Mouse (Mus musculus): ENCODE results near the gene Dync1li2.
A peak's percentile ranks its signal among the peaks of the same experiment; 100 is the strongest.

Gene Dync1li2

DNA sequence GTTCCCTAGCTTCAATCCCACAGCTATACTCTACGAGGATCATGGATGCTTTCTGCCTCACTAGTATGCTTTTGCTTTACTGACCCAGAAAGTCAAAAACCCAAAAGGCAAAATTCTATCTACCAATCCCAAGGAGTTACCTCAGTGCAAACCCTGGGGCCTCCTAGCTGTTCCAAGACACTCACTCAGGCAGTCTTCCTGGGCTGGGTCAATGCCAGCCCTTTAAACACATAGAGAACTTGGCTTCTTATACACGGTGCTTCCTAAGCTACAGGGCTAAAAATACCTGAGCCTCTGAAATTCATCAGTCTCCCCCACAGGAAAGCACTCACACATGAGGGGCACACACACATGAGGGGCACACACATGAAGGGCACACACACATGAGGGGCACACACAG, 59.6 kb downstream of the Dync1li2 start:
- DNase-seq (ENCODE audit: low spot score in 2 of 2), result no peak

GRCm38 (mm10) chr8:104380961-104381411, 61.9 kb downstream of the Dync1li2 start:
- no peak for DNase-seq (ENCODE audit: low spot score in 2 of 2)

DNA sequence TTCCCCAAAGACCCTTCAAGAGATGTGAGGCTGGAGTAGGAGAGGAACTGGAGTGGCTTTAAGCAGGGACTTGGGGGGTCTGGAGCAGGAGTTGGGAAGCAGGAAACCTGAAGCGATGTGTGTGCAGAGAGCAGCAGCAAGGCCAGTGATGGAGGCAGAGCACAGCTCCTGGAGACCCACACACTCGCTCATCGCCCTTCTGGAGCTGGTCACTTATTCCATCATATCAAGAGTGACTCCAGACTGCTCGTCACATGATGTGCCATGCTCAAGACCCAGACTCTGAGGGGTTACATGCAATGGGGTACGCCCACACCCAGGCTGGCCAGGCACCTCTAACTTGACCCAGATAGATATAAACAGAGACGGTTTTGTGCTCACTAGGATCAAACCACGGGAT, 62.6 kb downstream of the Dync1li2 start:
- DNase-seq (ENCODE audit: low spot score in 2 of 2), result no peak

DNA sequence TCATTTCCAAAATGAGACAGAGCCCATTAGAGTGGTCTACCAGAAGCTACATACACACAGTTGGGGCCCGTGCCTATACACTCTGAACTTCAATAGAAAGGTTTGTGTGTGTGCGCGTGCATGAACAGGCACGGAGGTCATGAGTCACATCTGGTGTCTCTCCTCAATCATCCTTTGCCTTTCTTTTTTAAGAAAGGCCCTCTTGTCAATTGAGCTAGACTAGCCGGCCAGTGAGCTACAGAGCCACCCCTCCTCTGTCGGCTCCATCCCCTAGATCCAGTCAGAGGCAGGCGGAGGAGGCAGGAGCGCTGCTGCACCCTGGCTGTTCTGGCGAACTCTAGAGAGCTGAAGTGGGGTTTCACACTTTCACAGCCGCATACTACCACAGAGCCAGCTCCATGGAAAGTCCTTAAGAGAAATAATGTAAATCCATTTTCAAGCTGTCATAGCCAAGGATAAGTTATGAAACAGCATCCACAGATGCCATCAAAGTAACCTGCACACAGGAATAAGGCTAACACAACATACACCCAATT, 63.5 kb downstream of the Dync1li2 start:
- no peak for DNase-seq (ENCODE audit: low spot score in 2 of 2)

DNA sequence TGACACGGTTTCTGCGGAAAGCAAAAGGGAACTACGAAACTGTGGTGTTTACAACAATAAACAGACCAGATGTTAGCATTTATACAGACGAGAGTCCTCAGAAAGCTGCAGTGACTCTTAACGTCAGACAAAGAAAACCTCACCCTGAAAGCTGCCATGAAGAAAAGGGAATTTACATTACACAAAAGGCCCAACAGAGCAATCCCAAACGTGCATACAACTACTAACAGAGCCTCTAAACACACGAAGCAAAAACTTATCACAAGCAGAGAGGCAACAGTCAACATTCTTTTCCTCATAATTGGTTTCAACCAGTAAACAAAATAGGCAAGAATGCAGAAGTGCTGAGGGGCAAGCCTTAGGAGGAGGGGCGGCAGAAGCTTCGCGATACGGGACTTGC, 66.2 kb downstream of the Dync1li2 start:
- no peak for DNase-seq (ENCODE audit: low spot score in 2 of 2)

DNA sequence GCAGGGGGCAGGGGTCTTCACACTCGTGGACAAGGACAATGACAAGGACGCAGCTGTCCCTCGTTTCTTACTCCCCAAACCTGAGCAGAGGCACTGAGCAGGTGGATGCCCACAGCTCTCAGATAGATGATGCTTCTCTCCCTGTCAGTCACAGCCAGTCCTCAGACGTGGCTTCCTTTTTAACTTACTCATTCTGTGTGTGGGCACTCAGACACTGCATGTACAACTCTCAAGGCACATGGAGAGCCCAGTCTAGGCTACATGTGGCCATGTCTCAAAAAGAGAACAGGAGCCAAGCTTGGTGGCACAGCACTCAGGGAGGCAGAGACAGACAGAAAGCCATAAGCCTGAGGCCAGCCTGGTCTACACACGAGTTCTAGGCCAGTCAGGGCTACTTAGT, 66.9 kb downstream of the Dync1li2 start:
- no peak for DNase-seq (ENCODE audit: low spot score in 2 of 2)

GRCm38 (mm10) chr8:104374864-104375846, 67.7 kb downstream of the Dync1li2 start:
- DNase-seq (ENCODE audit: low spot score in 2 of 2), result no peak

GRCm38 (mm10) chr8:104374269-104374668, 68.6 kb downstream of the Dync1li2 start:
- no peak for DNase-seq (ENCODE audit: low spot score in 2 of 2)

- DNase-seq (ENCODE audit: low spot score in 2 of 2), result peak in 1 of 2 experiments; percentile 39
Measured at GRCm38 (mm10) chr8:104373779-104374178, 69.1 kb downstream of the Dync1li2 start.

- no peak for DNase-seq (ENCODE audit: low spot score in 2 of 2)
Measured at GRCm38 (mm10) chr8:104371121-104371520, 71.7 kb downstream of the Dync1li2 start.

DNA sequence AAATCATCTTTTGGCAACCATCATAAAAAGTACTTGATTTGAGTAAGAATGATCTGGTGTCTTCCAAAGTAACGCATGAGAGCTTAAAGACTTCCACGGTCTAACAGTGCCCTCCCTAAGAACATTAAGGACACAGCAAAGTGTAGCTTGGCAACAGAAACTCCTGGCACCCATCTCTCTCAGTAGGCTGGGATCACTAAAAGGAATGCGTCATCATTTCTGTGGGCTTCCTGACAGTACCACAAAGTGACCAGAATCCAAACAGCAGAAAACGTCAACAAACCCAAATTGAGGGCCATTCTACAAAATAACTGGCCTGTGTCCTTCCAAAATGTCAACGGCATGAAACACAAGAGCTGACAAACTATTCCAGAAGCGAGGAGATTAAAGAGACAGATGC, 72.8 kb downstream of the Dync1li2 start:
- no peak for DNase-seq (ENCODE audit: low spot score in 2 of 2)

- no peak for DNase-seq (ENCODE audit: low spot score in 2 of 2)
Measured at GRCm38 (mm10) chr8:104369591-104369990, 73.3 kb downstream of the Dync1li2 start.
